Mouse (Mus musculus) lung, adult 2 months (tissue): Measurements from ENCODE around the gene Bcl2.

Source experiments
- CTCF ChIP-seq: fragments of 200-500 bp; IDR thresholded peaks from 2 replicates; pipeline ENCODE4 v1.5.1; 2011; ENCODE audit warnings: mild to moderate bottlenecking, low read length, control low read depth; ENCODE audit not compliant: insufficient read depth
- POLR2A ChIP-seq: fragments of 200-500 bp; IDR thresholded peaks from 2 replicates; pipeline ENCODE4 v1.6.1; 2011; ENCODE audit warnings: low read depth, mild to moderate bottlenecking, control low read depth, low read length, borderline replicate concordance; ENCODE audit errors: extremely low read depth

DNA sequence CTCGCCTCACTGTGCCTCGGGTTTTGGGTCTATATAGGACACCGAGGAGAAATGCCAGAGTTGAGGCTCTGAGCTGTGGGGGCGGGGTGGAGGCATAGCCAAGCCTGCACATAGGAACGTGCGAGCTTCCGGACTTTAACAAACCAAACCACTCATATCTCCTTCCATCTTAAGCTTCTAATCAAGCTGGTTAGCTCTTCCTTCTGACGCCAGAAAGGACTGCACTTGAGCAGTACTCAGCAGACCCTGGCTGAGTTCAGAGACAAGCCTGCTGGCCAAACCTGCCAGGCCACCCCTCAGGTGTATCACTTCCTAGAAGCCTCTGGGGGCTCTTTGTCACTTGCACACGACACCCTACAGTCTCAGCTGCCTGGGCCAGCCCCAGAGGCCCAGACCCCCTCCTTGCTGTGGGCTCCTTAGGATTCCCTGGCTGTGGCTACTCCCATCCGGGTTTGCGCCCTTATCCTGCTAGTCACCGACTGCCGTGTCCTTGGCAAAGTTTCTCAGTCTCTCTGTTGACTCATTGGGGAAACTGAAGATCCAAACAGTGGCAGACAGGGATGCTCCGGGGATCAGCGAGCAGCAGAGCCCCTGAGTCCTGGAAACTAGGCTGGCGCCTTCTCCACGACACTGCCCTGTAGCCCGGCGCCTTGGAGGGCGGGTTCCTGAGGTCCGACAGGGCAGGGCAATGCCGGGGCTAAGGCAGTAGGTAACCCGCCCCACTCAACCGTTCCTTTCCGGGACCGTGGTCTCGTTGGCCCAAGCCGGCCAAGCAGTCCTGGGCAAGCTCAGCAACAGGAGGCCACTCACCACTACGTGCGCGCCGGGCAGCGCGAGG lies 44.9 kb upstream of the Bcl2 start:
- TF ChIP-seq CTCF: no peak
- no peak for TF ChIP-seq POLR2A
